Mouse (Mus musculus) lung, embryonic 15.5 days (tissue): Measurements from ENCODE around the gene Gm21964. TPM values are rescaled to one million over a fixed set of nuclear protein-coding genes. Genes with fewer than 3 reads are reported as not detected.

ENCODE experiments used
- ATAC-seq: fragments of 200-750 bp; cut with Nextera tagmentation; 2 replicates; pipeline ENCODE4 v1.8.0; 2017; ENCODE audit warnings: moderate number of reproducible peaks, borderline replicate concordance; ENCODE audit not compliant: low FRiP score, low TSS enrichment; ENCODE audit errors: extremely low read depth
- H3K27ac ChIP-seq: fragments of 300-500 bp; sonication (generic); 2 replicates; pipeline ENCODE4 v1.5.1; 2015; ENCODE audit warnings: moderate library complexity, mild to moderate bottlenecking, inconsistent platforms
- H3K27me3 ChIP-seq: fragments of 300-500 bp; sonication (generic); 2 replicates; pipeline ENCODE4 v1.6.1; 2015; ENCODE audit warnings: inconsistent platforms
- H3K36me3 ChIP-seq: fragments of 300-500 bp; sonication (generic); 2 replicates; pipeline ENCODE4 v1.6.1; 2015; ENCODE audit warnings: inconsistent platforms
- H3K4me1 ChIP-seq: fragments of 300-500 bp; sonication (generic); 2 replicates; pipeline ENCODE4 v1.6.1; 2015; ENCODE audit warnings: inconsistent platforms
- H3K4me2 ChIP-seq: fragments of 300-500 bp; sonication (generic); 2 replicates; pipeline ENCODE4 v1.6.1; 2015; ENCODE audit warnings: inconsistent platforms, mild to moderate bottlenecking, moderate library complexity
- H3K4me3 ChIP-seq: fragments of 300-500 bp; sonication (generic); 2 replicates; pipeline ENCODE4 v1.5.1; 2015; ENCODE audit warnings: mild to moderate bottlenecking, inconsistent platforms
- H3K9ac ChIP-seq: fragments of 300-500 bp; sonication (generic); 2 replicates; pipeline ENCODE4 v1.6.1; 2015; ENCODE audit warnings: inconsistent platforms
- H3K9me3 ChIP-seq: fragments of 300-500 bp; sonication (generic); 2 replicates; pipeline ENCODE4 v1.6.1; 2016; ENCODE audit warnings: inconsistent platforms
- WGBS: fragments of 180-500 bp; shearing (Covaris S2); methylation state at CpG from one replicate; pipeline ENCODE4 v1.1.7; 2015; 5-methylcytosine and 5-hydroxymethylcytosine counted together
- polyA plus RNA-seq: library from polyadenylated mRNA; unstranded; fragments of >200 nt; fragmentation: Nextera tagmentation; extraction: Ambion mirVana; gene quantifications from 2 replicates; pipeline ENCODE4 v1.2.1, GENCODE M21; 2015

Gm21964 gene
- polyA plus RNA-seq, 1 experiment from 2014 or later = not detected

- Histone ChIP-seq H3K4me1 (no peaks in the 10 kb centered on the region), H3K36me3 (peaks cover 19% of the 10 kb centered on the region), H3K27ac (no peak overlapping the region), H3K9ac (no peak overlapping the region), H3K4me3 (no peak overlapping the region), H3K4me2 (no peak overlapping the region), H3K27me3 (no peaks in the 10 kb centered on the region), H3K9me3 (no peaks in the 10 kb centered on the region)
- ATAC-seq = no peak
- WGBS = 36% methylated on average over 1 of the region's 1 CpGs
Measured at GRCm38 (mm10) chr8:110091869-110092268, 9.1 kb upstream of the Gm21964 start.

- no peaks in the 10 kb centered on the region for H3K36me3 ChIP-seq
- no peak overlapping the region for H3K27ac ChIP-seq
- no peaks in the 10 kb centered on the region for H3K4me1 ChIP-seq
- no peaks in the 10 kb centered on the region for H3K27me3 ChIP-seq
- 84% methylated on average over 15 of the region's 15 CpGs for WGBS
- ATAC-seq = peak; percentile 39; the same call in 1 of the 2 replicates
- no peaks in the 10 kb centered on the region for H3K9me3 ChIP-seq
- no peak overlapping the region for H3K4me3 ChIP-seq
- H3K4me2 ChIP-seq = no peak overlapping the region
- no peak overlapping the region for H3K9ac ChIP-seq
Measured at GRCm38 (mm10) chr8:110101676-110102075, 669 bp downstream of the Gm21964 start.

- Histone ChIP-seq H3K9ac (no peak within 1 kb of the TSS), H3K27ac (no peak within 1 kb of the TSS), H3K36me3 (no peaks in the 10 kb centered on the region), H3K4me3 (no peak within 1 kb of the TSS), H3K4me2 (no peak within 1 kb of the TSS), H3K4me1 (no peaks in the 10 kb centered on the region), H3K27me3 (no peaks in the 10 kb centered on the region), H3K9me3 (no peaks in the 10 kb centered on the region)
- ATAC-seq = no peak
- WGBS = 83% methylated on average over 3 of the region's 3 CpGs
Measured at GRCm38 (mm10) chr8:110102653-110103052, 1.6 kb downstream of the Gm21964 start, which contains the start of gene Gm17720. Gene Gm17720 (minus strand): TSS chr8:110102753.

GRCm38 (mm10) chr8:110119715-110120114 is 18.7 kb downstream of the Gm21964 start:
- H3K9ac ChIP-seq = no peak overlapping the region
- 32% methylated on average over 6 of the region's 6 CpGs for WGBS
- ATAC-seq = no peak
- no peaks in the 10 kb centered on the region for H3K36me3 ChIP-seq
- no peaks in the 10 kb centered on the region for H3K4me1 ChIP-seq
- no peak overlapping the region for H3K27ac ChIP-seq
- no peak overlapping the region for H3K4me3 ChIP-seq
- no peaks in the 10 kb centered on the region for H3K27me3 ChIP-seq
- H3K4me2 ChIP-seq = no peak overlapping the region
- no peaks in the 10 kb centered on the region for H3K9me3 ChIP-seq

GRCm38 (mm10) chr8:110130537-110130936 is 29.5 kb downstream of the Gm21964 start:
- H3K4me2 ChIP-seq = no peak overlapping the region
- no peaks in the 10 kb centered on the region for H3K9me3 ChIP-seq
- WGBS = 11% methylated on average over 13 of the region's 13 CpGs
- no peaks in the 10 kb centered on the region for H3K27me3 ChIP-seq
- no peak overlapping the region for H3K9ac ChIP-seq
- no peaks in the 10 kb centered on the region for H3K36me3 ChIP-seq
- H3K4me1 ChIP-seq = no peaks in the 10 kb centered on the region
- no peak overlapping the region for H3K4me3 ChIP-seq
- no peak overlapping the region for H3K27ac ChIP-seq
- no peak for ATAC-seq

GRCm38 (mm10) chr8:110134236-110134635 is 33.2 kb downstream of the Gm21964 start:
- 83% methylated on average over 8 of the region's 8 CpGs for WGBS
- ATAC-seq = no peak

GRCm38 (mm10) chr8:110135515-110135914 is 34.5 kb downstream of the Gm21964 start:
- H3K9ac ChIP-seq = no peak overlapping the region
- 73% methylated on average over 7 of the region's 7 CpGs for WGBS
- ATAC-seq = no peak

More at GRCm38 (mm10) chr8:110134236-110134635, 33.2 kb downstream of the Gm21964 start:
- Histone ChIP-seq H3K4me3 (no peak overlapping the region), H3K9me3 (no peaks in the 10 kb centered on the region), H3K27ac (no peak overlapping the region), H3K27me3 (no peaks in the 10 kb centered on the region), H3K36me3 (no peaks in the 10 kb centered on the region), H3K9ac (no peak overlapping the region), H3K4me2 (no peak overlapping the region), H3K4me1 (no peaks in the 10 kb centered on the region)

GRCm38 (mm10) chr8:110140156-110140555 is 39.1 kb downstream of the Gm21964 start:
- H3K27me3 ChIP-seq = no peaks in the 10 kb centered on the region
- no peaks in the 10 kb centered on the region for H3K9me3 ChIP-seq
- H3K4me3 ChIP-seq = no peak overlapping the region
- ATAC-seq = no peak
- no peak overlapping the region for H3K4me2 ChIP-seq
- H3K9ac ChIP-seq = no peak overlapping the region
- no peaks in the 10 kb centered on the region for H3K4me1 ChIP-seq
- WGBS = 73% methylated on average over 3 of the region's 3 CpGs
- no peaks in the 10 kb centered on the region for H3K36me3 ChIP-seq
- no peak overlapping the region for H3K27ac ChIP-seq

More at GRCm38 (mm10) chr8:110135515-110135914, 34.5 kb downstream of the Gm21964 start:
- Histone ChIP-seq H3K4me1 (no peaks in the 10 kb centered on the region), H3K36me3 (no peaks in the 10 kb centered on the region), H3K9me3 (no peaks in the 10 kb centered on the region), H3K27me3 (no peaks in the 10 kb centered on the region), H3K4me3 (no peak overlapping the region), H3K4me2 (no peak overlapping the region), H3K27ac (no peak overlapping the region)

- 57% methylated on average over 4 of the region's 4 CpGs for WGBS
Measured at GRCm38 (mm10) chr8:110140770-110141169, 39.8 kb downstream of the Gm21964 start.

GRCm38 (mm10) chr8:110145538-110145937 is 44.5 kb downstream of the Gm21964 start:
- no peaks in the 10 kb centered on the region; the same call in 1 of the 2 replicates for H3K4me1 ChIP-seq
- H3K4me3 ChIP-seq = no peak overlapping the region
- no peak overlapping the region for H3K9ac ChIP-seq
- no peaks in the 10 kb centered on the region for H3K36me3 ChIP-seq
- under 1% methylated on average over 4 of the region's 4 CpGs for WGBS
- H3K27me3 ChIP-seq = no peaks in the 10 kb centered on the region
- ATAC-seq = peak; percentile 37; the same call in 1 of the 2 replicates
- no peak overlapping the region for H3K4me2 ChIP-seq
- no peak overlapping the region for H3K27ac ChIP-seq
- no peaks in the 10 kb centered on the region for H3K9me3 ChIP-seq

More at GRCm38 (mm10) chr8:110140770-110141169, 39.8 kb downstream of the Gm21964 start:
- Histone ChIP-seq H3K4me3 (no peak overlapping the region), H3K27me3 (no peaks in the 10 kb centered on the region), H3K4me2 (no peak overlapping the region), H3K4me1 (no peaks in the 10 kb centered on the region), H3K9ac (no peak overlapping the region), H3K27ac (no peak overlapping the region), H3K36me3 (no peaks in the 10 kb centered on the region), H3K9me3 (no peaks in the 10 kb centered on the region)
- ATAC-seq = no peak

GRCm38 (mm10) chr8:110152951-110153350 is 51.9 kb downstream of the Gm21964 start:
- H3K4me2 ChIP-seq = no peak overlapping the region
- no peak for ATAC-seq

More at GRCm38 (mm10) chr8:110152951-110153350, 51.9 kb downstream of the Gm21964 start:
- Histone ChIP-seq H3K27me3 (no peaks in the 10 kb centered on the region), H3K27ac (no peak overlapping the region), H3K9ac (no peak overlapping the region), H3K4me1 (no peaks in the 10 kb centered on the region), H3K36me3 (no peaks in the 10 kb centered on the region), H3K4me3 (no peak overlapping the region), H3K9me3 (no peaks in the 10 kb centered on the region)
- 67% methylated on average over 6 of the region's 6 CpGs for WGBS
